Mouse (Mus musculus) spleen, adult 2 months (tissue): ENCODE measurements around the gene Tmem144. TPM values are rescaled to one million over a fixed set of nuclear protein-coding genes. Genes with fewer than 3 reads are reported as not detected.

ENCODE experiments used
- DNase-seq, 2 experiments: peaks; one replicate each; pipeline versions ENCODE4 v3.0.0 to v3.0.0-alpha.2; 2012 to 2021; ENCODE audit warnings: low spot score in 2 of 2, low read depth in 1 of 2
- H3K27ac ChIP-seq: fragments of 200-500 bp; 2 replicates; pipeline ENCODE4 v1.5.1; 2012; ENCODE audit warnings: low read length, inconsistent platforms; ENCODE audit not compliant: insufficient read depth
- H3K27me3 ChIP-seq: fragments of 200-500 bp; 2 replicates; pipeline ENCODE4 v1.6.1; 2012; ENCODE audit warnings: mild to moderate bottlenecking, moderate library complexity, low read length, inconsistent platforms; ENCODE audit not compliant: control insufficient read depth, insufficient read depth
- H3K36me3 ChIP-seq: fragments of 200-500 bp; 2 replicates; pipeline ENCODE4 v1.6.1; 2012; ENCODE audit warnings: mild to moderate bottlenecking, low read length, inconsistent platforms; ENCODE audit not compliant: control insufficient read depth, insufficient read depth
- H3K4me1 ChIP-seq: fragments of 200-500 bp; 2 replicates; pipeline ENCODE4 v1.6.1; 2011; ENCODE audit warnings: inconsistent platforms; ENCODE audit not compliant: control insufficient read depth, insufficient read depth, insufficient read length
- H3K4me3 ChIP-seq: fragments of 200-500 bp; 2 replicates; pipeline ENCODE4 v1.5.1; 2011; ENCODE audit warnings: mild to moderate bottlenecking, inconsistent platforms; ENCODE audit not compliant: insufficient read depth, insufficient read length; ENCODE audit errors: extremely low read depth
- CTCF ChIP-seq: fragments of 200-500 bp; IDR thresholded peaks from 2 replicates; pipeline ENCODE4 v1.5.1; 2011; ENCODE audit warnings: mild to moderate bottlenecking, inconsistent platforms; ENCODE audit not compliant: insufficient read depth, insufficient read length, insufficient replicate concordance; ENCODE audit errors: extremely low read depth
- POLR2A ChIP-seq: fragments of 200-500 bp; IDR thresholded peaks from 2 replicates; pipeline ENCODE4 v1.6.1; 2011; ENCODE audit warnings: low read depth, low read length, inconsistent platforms
- WGBS: fragments of 180-500 bp; shearing (Covaris S2); methylation state at CpG from one replicate; pipeline ENCODE4 v1.1.7; 2018; 5-methylcytosine and 5-hydroxymethylcytosine counted together
- polyA plus RNA-seq: library from polyadenylated mRNA; depleted of rRNA; stranded (reverse); fragments of >200 nt; gene quantifications from 2 replicates; pipeline ENCODE4 v1.2.3, GENCODE M21; 2012; rRNA removed

Gene Tmem144
- polyA plus RNA-seq = 0.15 and 0.18 TPM in 2 replicates

GRCm38 (mm10) chr3:79852654-79853166 lies at the start of gene Tmem144:
Tmem144 (minus strand) TSS chr3:79852773.
- Histone ChIP-seq H3K36me3 (no peaks in the 10 kb centered on the region), H3K4me3 (no peak within 1 kb of the TSS), H3K27ac (no peak within 1 kb of the TSS), H3K27me3 (no peaks in the 10 kb centered on the region), H3K4me1 (no peaks in the 10 kb centered on the region)
- 45% methylated on average over 8 of the region's 8 CpGs for WGBS
- DNase-seq = no peak
- no peak for TF ChIP-seq CTCF
- TF ChIP-seq POLR2A = no peak

- DNase-seq = no peak
- Histone ChIP-seq H3K36me3 (no peaks in the 10 kb centered on the region), H3K27me3 (no peaks in the 10 kb centered on the region), H3K27ac (no peak overlapping the region), H3K4me1 (no peaks in the 10 kb centered on the region), H3K4me3 (no peak overlapping the region)
- 55% methylated on average over 4 of the region's 4 CpGs for WGBS
- TF ChIP-seq POLR2A (no peak), CTCF (no peak)
These were observed 49.2 kb upstream of the Tmem144 start for GRCm38 (mm10) chr3:79901734-79902133.

- TF ChIP-seq POLR2A (no peak), CTCF (no peak)
- Histone ChIP-seq H3K4me3 (no peak overlapping the region), H3K27me3 (no peaks in the 10 kb centered on the region), H3K36me3 (no peaks in the 10 kb centered on the region), H3K4me1 (no peaks in the 10 kb centered on the region), H3K27ac (no peak overlapping the region)
- no peak for DNase-seq
- WGBS = 89% methylated on average over 6 of the region's 6 CpGs
These were observed 48.7 kb upstream of the Tmem144 start for GRCm38 (mm10) chr3:79901321-79901720.

DNA sequence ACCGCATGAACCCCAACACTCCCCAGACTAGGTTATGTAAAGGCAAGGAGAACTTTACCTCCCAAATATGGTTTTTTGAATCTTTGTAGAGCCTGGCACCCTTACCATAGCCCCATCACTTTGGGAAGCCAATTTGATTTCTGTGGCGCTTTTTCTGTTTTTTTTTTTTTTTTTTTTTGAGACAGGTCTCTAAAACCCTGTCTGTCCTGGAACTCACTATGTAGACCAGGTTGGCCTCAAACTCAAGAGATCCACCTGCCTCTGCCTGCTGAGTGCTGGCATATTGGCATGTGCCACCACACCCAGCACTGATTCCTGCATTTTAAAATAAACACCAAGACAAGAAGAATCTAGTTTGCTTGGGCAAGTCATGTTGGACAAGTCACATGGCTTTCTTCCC lies 47.9 kb upstream of the Tmem144 start:
- DNase-seq = no peak
- H3K4me3 ChIP-seq = no peak overlapping the region
- H3K36me3 ChIP-seq = no peaks in the 10 kb centered on the region
- no peaks in the 10 kb centered on the region for H3K4me1 ChIP-seq
- H3K27ac ChIP-seq = no peak overlapping the region
- TF ChIP-seq CTCF = no peak
- TF ChIP-seq POLR2A = no peak
- no peaks in the 10 kb centered on the region for H3K27me3 ChIP-seq
- 86% methylated on average over 2 of the region's 2 CpGs for WGBS

GRCm38 (mm10) chr3:79899906-79900305 lies 47.3 kb upstream of the Tmem144 start:
- DNase-seq = no peak
- no peak overlapping the region for H3K27ac ChIP-seq
- no peaks in the 10 kb centered on the region for H3K27me3 ChIP-seq
- H3K4me1 ChIP-seq = no peaks in the 10 kb centered on the region
- H3K36me3 ChIP-seq = no peaks in the 10 kb centered on the region
- TF ChIP-seq POLR2A = no peak
- no peak for TF ChIP-seq CTCF
- no peak overlapping the region for H3K4me3 ChIP-seq
- WGBS = 83% methylated on average over 9 of the region's 9 CpGs

DNA sequence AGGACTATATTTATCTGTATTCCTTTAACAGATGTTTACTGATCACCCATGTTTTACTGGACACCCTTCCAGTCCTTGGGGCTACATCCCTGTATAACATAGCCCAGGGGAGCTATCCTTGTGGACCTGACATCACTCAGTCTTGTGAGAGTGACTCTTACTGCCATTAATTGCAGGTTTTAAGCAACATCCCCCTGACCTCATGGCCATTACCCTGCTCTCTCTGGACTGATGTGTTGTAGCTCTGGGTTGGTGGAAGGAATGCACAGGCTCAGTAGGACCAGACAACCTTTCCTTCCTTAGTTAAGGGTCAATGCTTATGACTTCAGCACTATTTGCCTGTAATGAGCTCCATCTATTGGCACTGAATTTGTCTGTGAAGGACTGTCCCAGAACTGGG lies 45.9 kb upstream of the Tmem144 start:
- DNase-seq = no peak
- no peaks in the 10 kb centered on the region for H3K4me1 ChIP-seq
- no peaks in the 10 kb centered on the region for H3K27me3 ChIP-seq
- H3K36me3 ChIP-seq = no peaks in the 10 kb centered on the region
- TF ChIP-seq CTCF = no peak
- no peak for TF ChIP-seq POLR2A
- no peak overlapping the region for H3K4me3 ChIP-seq
- no peak overlapping the region for H3K27ac ChIP-seq

DNA sequence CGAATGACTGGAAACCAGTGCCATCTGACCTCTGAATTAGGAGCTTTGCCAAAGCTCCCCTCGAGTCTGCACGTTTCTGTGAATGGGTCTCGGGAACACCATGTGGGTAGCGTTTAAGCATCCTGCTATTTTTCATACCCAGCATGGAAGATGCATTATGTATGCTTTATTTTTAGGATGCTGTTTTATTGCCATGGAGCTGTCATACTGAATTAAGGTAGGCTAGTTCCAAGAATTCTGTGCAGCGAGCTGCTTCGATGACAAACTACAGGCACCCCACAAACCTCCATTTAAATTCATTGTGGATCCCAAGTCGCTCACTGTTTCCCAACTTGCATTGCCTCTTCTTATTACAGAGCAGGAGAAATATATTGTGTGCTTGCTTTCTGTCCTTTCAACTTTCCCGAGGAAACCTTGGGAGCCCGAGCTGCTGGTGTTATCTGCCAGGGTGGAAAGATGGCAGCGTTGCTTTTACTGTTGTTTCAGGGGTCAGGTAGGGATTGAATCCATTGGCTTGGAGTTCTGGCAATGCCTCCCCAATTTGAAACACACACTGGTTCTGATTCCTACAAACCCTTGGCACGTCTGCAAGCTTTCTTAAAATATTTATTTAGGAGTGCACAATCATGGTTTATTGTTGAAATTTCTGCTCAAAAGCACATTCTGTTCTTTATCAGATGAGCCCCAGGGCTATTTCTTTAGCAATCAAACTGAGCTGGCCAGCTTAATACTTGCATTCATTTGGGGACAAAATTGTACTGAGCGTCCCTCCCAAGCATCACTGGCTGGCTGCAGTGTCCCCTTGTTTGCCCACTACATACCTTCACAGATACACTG lies 45.2 kb upstream of the Tmem144 start:
- WGBS = 92% methylated on average over 13 of the region's 13 CpGs
- no peak overlapping the region for H3K27ac ChIP-seq

More for the DNA sequence above, 45.2 kb upstream of the Tmem144 start:
- TF ChIP-seq CTCF (no peak), POLR2A (no peak)
- no peaks in the 10 kb centered on the region for H3K4me1 ChIP-seq
- no peak overlapping the region for H3K4me3 ChIP-seq
- no peak for DNase-seq
- H3K36me3 ChIP-seq = no peaks in the 10 kb centered on the region
- no peaks in the 10 kb centered on the region for H3K27me3 ChIP-seq
